Mouse (Mus musculus): Measurements from ENCODE around the gene Sos2. TPM values are rescaled to one million over a fixed set of nuclear protein-coding genes. Genes with fewer than 3 reads are reported as not detected.
"Not testable (repeated sequence)": the region's sequence is repeated elsewhere in the genome, so short reads cannot be mapped to it uniquely, and the experiment has no call there.

Sos2 gene
- polyA plus RNA-seq, 1 experiment from 2014 or later: 11.8 TPM

DNA sequence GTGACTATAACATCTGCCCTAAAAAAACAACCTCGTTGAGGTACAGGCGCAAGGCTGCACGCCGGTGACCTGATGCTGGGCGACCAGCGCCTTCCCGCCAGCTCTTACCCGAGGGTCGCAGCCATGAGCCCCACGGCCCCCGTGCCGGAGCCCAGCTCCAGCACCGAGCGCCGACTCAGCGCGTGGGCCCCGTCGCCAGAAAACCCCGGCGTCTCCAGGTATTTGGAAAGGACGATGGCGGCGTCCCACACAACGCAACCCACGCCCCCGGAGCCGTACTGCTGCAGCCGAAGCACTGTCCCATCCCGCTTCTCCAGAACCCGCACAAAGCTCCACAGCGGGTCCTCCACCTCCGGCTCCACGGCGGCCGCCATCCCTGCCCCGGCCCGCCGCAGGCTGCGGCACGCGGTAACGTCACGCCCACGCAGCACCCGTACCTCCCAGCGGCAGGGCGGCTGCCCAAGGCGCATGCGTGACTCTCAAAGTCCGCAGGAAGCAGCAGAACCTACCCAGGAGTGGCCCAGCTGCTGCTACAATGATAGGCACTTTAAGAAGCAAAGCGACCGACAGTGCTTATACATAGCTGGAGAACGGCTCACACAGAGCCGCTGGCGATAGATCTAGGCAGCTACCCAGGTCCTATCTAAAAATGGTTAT is 98.9 kb downstream of the Sos2 start, which contains the start of gene Vcpkmt:
Vcpkmt (minus strand) TSS at position 416 of the 657 bp plus-strand sequence.
- Histone ChIP-seq H3K4me2 (replicated peaks) (peak within 1 kb of the TSS; percentile 77), H3K27me3 (replicated peaks) (no peaks in the 10 kb centered on the region), H3K4me3 (peak within 1 kb of the TSS; percentile 68), H3K36me3 (peaks cover 38% of the 10 kb centered on the region), H3K27ac (no peak within 1 kb of the TSS), H3K9ac (peak within 1 kb of the TSS; percentile 81), H3K9me3 (no peaks in the 10 kb centered on the region), H3K4me1 (peaks cover 3% of the 10 kb centered on the region; the same call in 1 of the 2 replicates)
- under 1% methylated on average over 56 of the region's 56 CpGs for WGBS
- ATAC-seq (ENCODE audit: low FRiP score, low read depth): peak; percentile 95

GRCm38 (mm10) chr12:69582216-69582612 is 99.4 kb downstream of the Sos2 start:
- Histone ChIP-seq H3K4me3 (peak overlapping the region; percentile 68), H3K9ac (peak overlapping the region; percentile 81), H3K27ac (no peak overlapping the region), H3K9me3 (no peaks in the 10 kb centered on the region), H3K27me3 (replicated peaks) (no peaks in the 10 kb centered on the region), H3K4me1 (peaks cover 3% of the 10 kb centered on the region; the same call in 1 of the 2 replicates), H3K4me2 (replicated peaks) (peak overlapping the region; percentile 77), H3K36me3 (peaks cover 43% of the 10 kb centered on the region)
- 34% methylated on average over 9 of the region's 9 CpGs for WGBS
- no peak for ATAC-seq (ENCODE audit: low FRiP score, low read depth)

- no peak overlapping the region for H3K4me3 ChIP-seq
- no peak overlapping the region for H3K4me2 ChIP-seq (replicated peaks)
- no peak overlapping the region for H3K27ac ChIP-seq
- 93% methylated on average over 5 of the region's 5 CpGs for WGBS
- H3K27me3 ChIP-seq (replicated peaks): no peaks in the 10 kb centered on the region
- H3K9ac ChIP-seq: no peak overlapping the region
- no peak for ATAC-seq (ENCODE audit: low FRiP score, low read depth)
- no peaks in the 10 kb centered on the region for H3K9me3 ChIP-seq
- H3K4me1 ChIP-seq: peaks cover 3% of the 10 kb centered on the region; the same call in 1 of the 2 replicates
- H3K36me3 ChIP-seq: peaks cover 41% of the 10 kb centered on the region
Observed at GRCm38 (mm10) chr12:69579623-69580022, 102.0 kb downstream of the Sos2 start.

DNA sequence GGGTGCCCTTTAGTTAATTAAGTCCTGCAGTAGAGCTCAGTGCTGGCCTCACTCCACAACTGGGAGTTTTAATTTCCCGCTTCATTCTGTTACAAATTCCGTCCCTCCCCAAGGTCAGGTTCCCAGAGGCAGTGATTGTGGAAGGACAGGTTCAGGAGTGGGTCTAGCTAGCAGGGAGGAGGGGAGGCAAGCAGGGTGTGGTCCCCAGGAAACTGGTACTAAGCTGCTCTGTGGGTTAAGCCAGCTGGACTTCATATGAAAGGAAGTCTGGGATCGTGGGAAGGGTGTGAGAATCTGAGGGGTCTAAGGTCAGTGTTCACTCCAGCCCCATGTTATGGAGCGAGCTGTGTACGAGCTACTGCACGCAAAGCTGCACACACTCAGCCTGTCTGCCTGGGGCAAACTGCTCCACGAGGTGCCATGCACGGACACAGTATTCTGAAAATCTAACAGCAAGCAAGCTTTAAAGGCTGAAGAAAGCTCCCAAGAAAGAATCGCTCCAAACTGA is 105.5 kb downstream of the Sos2 start:
- no peak overlapping the region for H3K27ac ChIP-seq
- 0 out of 2 replicates have a peak, but pooled peaks have one; percentile 37 for ATAC-seq (ENCODE audit: low FRiP score, low read depth)
- no peaks in the 10 kb centered on the region for H3K27me3 ChIP-seq (replicated peaks)
- no peak overlapping the region for H3K9ac ChIP-seq
- no peak overlapping the region for H3K4me3 ChIP-seq
- H3K9me3 ChIP-seq: no peaks in the 10 kb centered on the region
- whole genome bisulfite sequencing: 86% methylated on average over 9 of the region's 9 CpGs
- H3K36me3 ChIP-seq: peaks cover 38% of the 10 kb centered on the region
- peaks cover 3% of the 10 kb centered on the region; the same call in 1 of the 2 replicates for H3K4me1 ChIP-seq
- H3K4me2 ChIP-seq (replicated peaks): no peak overlapping the region

DNA sequence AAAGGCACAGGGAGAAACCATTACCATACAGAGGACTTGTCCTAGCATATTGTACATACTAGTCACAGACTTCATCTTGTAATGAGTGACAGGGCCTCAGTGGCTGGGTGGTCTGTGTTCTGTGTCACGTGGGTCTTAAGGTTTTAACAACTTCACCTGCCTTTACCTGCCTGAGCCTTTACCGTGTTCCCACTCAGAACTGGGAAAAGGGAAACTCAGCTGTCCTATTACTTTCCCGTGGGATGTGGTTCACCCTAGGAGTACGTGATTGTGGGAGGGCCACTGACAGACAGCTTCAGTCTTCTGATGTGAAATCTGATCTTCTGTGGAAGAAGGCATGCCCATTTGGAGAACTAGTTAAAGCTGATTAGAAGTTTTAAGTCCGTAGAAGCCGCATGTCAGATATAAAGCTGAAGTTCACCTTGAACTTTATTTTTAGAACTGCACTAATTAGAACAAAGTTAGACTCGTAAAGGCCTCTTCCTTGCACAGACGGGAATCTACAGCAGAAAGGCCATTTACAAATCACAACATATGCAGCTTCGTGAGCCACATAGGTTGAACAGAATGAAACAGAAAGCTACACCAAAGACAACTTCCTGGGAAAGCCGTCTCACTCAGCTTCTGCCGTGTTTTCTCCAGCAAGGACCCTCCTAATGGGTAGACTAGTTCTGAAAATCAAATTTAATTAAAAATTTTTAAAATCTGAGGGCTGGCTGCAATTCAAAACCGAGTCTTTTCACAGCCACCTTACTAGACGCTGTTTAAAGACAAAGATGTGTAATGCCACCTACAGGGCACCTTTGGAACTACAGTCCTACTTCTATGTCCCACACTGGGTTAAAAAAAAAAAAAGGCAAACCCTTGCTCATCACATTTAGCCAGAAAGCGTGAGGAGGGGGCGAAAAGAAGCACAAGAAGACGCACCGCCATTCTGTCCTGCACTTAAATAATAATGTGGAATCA is 107.5 kb downstream of the Sos2 start:
- H3K4me3 ChIP-seq: no peak overlapping the region
- H3K27me3 ChIP-seq (replicated peaks): no peaks in the 10 kb centered on the region
- peaks cover 3% of the 10 kb centered on the region; the same call in 1 of the 2 replicates for H3K4me1 ChIP-seq
- WGBS: 36% methylated on average over 17 of the region's 17 CpGs
- no peak overlapping the region for H3K9ac ChIP-seq
- H3K4me2 ChIP-seq (replicated peaks): peak overlapping the region; percentile 43; the same call in 1 of the 2 replicates
- H3K36me3 ChIP-seq: peaks cover 31% of the 10 kb centered on the region
- 0 out of 2 replicates have a peak, but pooled peaks have one; percentile 25 for ATAC-seq (ENCODE audit: low FRiP score, low read depth)
- H3K27ac ChIP-seq: no peak overlapping the region
- no peaks in the 10 kb centered on the region for H3K9me3 ChIP-seq

DNA sequence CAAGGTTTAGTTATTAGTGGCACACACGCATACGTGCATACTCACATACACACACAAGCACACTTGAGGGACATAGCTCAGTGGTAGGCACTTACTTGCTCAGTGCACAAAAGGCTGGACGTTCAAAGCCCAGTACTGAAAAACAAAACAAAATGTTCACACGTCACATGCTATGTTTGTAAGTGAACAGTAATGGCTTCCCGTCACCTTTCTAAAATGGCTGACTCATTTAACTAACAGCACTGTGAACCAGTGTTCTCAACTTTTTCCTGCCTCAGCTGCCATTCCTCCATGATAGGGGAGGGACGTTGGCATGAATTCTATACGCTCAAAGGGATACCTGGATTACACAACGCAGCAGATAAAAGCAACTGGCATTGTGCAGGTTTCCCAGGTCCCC is 108.4 kb downstream of the Sos2 start:
- Histone ChIP-seq H3K36me3 (peaks cover 22% of the 10 kb centered on the region), H3K4me2 (replicated peaks) (no peak overlapping the region), H3K4me1 (peaks cover 3% of the 10 kb centered on the region; the same call in 1 of the 2 replicates), H3K4me3 (no peak overlapping the region), H3K9ac (no peak overlapping the region), H3K9me3 (no peaks in the 10 kb centered on the region), H3K27me3 (replicated peaks) (no peaks in the 10 kb centered on the region), H3K27ac (no peak overlapping the region)
- 94% methylated on average over 8 of the region's 8 CpGs for WGBS
- no peak for ATAC-seq (ENCODE audit: low FRiP score, low read depth)

DNA sequence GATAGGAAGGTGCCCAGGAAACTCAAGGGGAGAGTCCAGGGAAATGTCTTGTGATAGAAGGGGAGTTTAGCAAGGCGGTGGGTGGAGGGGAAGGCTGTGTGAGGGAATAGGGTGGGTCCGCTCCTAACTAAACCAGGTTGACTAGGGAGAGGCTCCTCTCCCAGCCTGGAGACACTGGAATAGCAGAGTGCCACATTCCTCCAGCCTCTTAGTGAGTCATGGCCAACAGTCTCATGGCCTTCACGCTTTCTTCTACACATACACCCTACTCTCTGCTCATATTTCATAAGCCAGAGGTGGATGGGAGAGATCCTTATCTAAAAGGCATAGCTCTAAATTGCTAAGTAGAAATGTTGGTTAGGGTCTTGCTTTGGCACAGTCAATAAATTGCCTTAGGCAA is 111.7 kb downstream of the Sos2 start:
- H3K27me3 ChIP-seq (replicated peaks): no peaks in the 10 kb centered on the region
- WGBS: 96% methylated on average over 3 of the region's 3 CpGs
- no peaks in the 10 kb centered on the region for H3K36me3 ChIP-seq
- H3K4me3 ChIP-seq: no peak overlapping the region
- no peaks in the 10 kb centered on the region for H3K9me3 ChIP-seq
- H3K9ac ChIP-seq: no peak overlapping the region
- no peak for ATAC-seq (ENCODE audit: low FRiP score, low read depth)
- no peak overlapping the region for H3K27ac ChIP-seq
- peaks cover 3% of the 10 kb centered on the region; the same call in 1 of the 2 replicates for H3K4me1 ChIP-seq
- no peak overlapping the region for H3K4me2 ChIP-seq (replicated peaks)

DNA sequence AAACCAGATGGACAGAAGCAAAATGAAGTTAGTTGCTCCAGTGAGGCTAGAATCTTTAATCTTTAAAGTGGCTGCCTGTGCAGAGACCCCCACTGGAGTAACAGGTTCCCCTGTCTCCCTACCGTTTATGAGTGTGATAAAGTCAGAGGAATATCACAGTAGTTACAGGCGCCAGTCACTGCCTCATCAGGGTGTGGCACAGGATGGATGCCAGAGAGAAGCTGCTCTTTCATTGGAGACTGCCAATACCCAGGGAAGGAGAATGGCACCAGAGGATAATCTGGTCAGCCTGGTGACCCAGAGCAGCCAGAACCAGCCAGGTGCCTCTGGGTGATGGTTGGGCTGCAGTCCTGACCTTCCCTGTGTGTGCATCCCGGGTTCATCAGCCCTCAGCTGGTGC is 113.4 kb downstream of the Sos2 start:
- WGBS: 81% methylated on average over 3 of the region's 3 CpGs
- ATAC-seq (ENCODE audit: low FRiP score, low read depth): no peak
- Histone ChIP-seq H3K9me3 (no peaks in the 10 kb centered on the region), H3K27ac (no peak overlapping the region), H3K36me3 (no peaks in the 10 kb centered on the region), H3K9ac (no peak overlapping the region), H3K4me2 (replicated peaks) (no peak overlapping the region), H3K4me1 (no peaks in the 10 kb centered on the region), H3K27me3 (replicated peaks) (no peaks in the 10 kb centered on the region), H3K4me3 (no peak overlapping the region)

- not testable (repeated sequence) for H3K4me1 ChIP-seq; H3K4me3 ChIP-seq; ATAC-seq (ENCODE audit: low FRiP score, low read depth); H3K27me3 ChIP-seq (replicated peaks); H3K4me2 ChIP-seq (replicated peaks); H3K9me3 ChIP-seq; H3K27ac ChIP-seq; H3K9ac ChIP-seq; H3K36me3 ChIP-seq
- 84% methylated on average over 6 of the region's 6 CpGs for WGBS
Observed at GRCm38 (mm10) chr12:69561006-69561405, 120.6 kb downstream of the Sos2 start.

DNA sequence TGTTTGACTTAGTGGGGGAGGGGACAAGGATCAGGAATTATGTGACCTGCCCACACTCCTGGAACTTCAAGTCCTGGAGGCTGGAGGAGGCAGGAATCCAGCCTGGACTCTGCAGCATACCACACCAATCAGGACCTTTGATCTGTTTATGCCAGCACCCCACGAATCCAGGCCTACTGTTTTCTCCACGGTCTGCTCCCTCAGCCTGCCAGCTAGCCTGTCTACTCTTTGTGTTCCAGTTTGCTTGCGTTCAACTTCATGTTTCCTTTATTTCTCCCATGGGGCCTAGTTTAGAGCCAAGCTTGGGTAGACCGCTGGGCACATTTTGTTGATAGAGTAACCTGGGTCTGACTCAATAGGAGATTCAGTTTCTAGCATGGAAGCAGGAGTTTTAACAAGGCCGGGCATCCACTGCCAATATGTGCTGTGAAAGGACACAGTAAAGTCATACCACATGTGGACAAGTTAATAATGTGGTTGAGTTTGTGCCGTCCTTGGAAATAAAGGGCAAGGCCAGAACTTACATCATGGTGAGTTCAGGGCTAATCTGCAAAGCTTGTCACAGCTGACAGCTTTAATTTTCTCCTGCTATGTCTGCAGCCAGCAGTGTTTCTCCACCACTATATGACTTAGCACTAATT is 125.3 kb downstream of the Sos2 start:
- H3K9ac ChIP-seq: no peak overlapping the region
- H3K4me1 ChIP-seq: no peaks in the 10 kb centered on the region
- no peak for ATAC-seq (ENCODE audit: low FRiP score, low read depth)
- no peak overlapping the region for H3K4me2 ChIP-seq (replicated peaks)
- H3K27ac ChIP-seq: no peak overlapping the region
- 70% methylated on average over 6 of the region's 6 CpGs for WGBS
- no peaks in the 10 kb centered on the region for H3K9me3 ChIP-seq
- no peaks in the 10 kb centered on the region for H3K27me3 ChIP-seq (replicated peaks)
- H3K4me3 ChIP-seq: no peak overlapping the region
- no peaks in the 10 kb centered on the region for H3K36me3 ChIP-seq

GRCm38 (mm10) chr12:69545456-69546178 is 136.0 kb downstream of the Sos2 start:
- Histone ChIP-seq H3K9ac (no peak overlapping the region), H3K4me1 (no peaks in the 10 kb centered on the region), H3K9me3 (no peaks in the 10 kb centered on the region), H3K4me2 (replicated peaks) (no peak overlapping the region), H3K36me3 (no peaks in the 10 kb centered on the region), H3K4me3 (no peak overlapping the region), H3K27me3 (replicated peaks) (no peaks in the 10 kb centered on the region), H3K27ac (no peak overlapping the region)
- no peak for ATAC-seq (ENCODE audit: low FRiP score, low read depth)
- WGBS: 79% methylated on average over 13 of the region's 13 CpGs
